Mouse (Mus musculus) lung, postnatal 25 days (tissue): ENCODE measurements at regions not wholly inside any gene's neighbourhood (a gene's known extent, or its start where the extent isn't known, plus 50 kb on each side); places are given as distances from the start of the nearest gene placed in this dataset.
"Not testable (repeated sequence)": the region's sequence is repeated elsewhere in the genome, so short reads cannot be mapped to it uniquely, and the experiment has no call there.

Experiments used
- DNase-seq: peaks from one replicate; pipeline ENCODE4 v3.0.0; 2022; ENCODE audit warnings: low spot score

DNA sequence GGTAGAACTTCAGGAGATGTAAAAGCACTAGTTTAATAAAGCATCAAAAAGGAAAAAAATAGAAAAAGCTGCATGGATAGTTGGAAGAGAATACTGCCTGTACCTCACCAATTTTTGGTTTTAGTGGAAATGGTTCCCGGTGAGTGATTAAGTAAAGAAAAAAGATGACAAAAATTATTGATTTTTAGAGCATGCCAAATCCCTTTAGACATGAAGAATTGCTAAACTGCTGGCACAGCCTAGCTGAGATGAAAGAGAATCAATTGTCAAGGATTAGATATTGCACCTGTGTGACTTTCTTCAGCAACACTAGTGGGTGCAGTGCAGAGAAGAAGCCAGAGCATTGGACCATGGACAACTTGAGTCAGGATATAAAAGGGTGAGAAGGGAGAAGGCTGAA lies 348.7 kb upstream of the Cpeb2 start:
- no peak for DNase-seq

DNA sequence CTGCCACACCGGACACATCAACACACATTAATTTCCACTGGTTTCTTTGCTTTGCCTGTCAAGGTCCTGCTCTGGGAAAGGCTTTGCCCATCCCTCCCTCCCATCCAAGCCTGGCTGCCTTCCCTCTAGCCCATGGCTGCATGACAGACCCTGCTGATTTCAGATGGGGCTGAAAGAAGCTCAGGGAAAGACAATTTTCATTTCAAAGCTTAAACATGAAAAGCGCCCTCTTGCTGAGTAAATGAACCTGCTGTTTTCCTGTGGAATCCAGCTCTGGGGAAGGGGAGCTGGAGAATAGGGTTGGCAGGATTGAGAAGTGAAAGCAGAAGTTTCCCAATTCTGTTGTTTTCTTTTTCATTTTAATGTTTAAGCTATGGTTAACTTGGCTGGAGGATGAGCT lies 341.1 kb upstream of the Cpeb2 start:
- no peak for DNase-seq

DNA sequence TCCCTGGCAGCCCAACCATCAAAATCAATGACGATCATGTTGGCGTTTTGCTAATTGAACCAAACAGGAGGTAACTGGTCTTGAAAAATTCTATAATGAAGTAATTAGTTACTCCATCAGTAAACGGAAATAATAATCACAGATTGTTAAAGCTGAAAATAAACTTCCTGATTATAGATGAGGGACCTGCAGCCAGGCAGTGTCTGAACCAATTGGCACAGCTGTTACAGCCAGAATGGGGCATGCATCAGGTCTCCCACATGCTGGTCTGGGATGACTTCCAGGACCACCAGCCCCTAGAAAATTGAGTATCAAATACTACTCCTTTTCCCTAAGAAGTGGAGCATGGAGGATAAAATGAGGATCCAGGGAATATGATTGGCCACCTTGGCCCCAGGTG lies 326.8 kb upstream of the Cpeb2 start:
- DNase-seq = no peak

DNA sequence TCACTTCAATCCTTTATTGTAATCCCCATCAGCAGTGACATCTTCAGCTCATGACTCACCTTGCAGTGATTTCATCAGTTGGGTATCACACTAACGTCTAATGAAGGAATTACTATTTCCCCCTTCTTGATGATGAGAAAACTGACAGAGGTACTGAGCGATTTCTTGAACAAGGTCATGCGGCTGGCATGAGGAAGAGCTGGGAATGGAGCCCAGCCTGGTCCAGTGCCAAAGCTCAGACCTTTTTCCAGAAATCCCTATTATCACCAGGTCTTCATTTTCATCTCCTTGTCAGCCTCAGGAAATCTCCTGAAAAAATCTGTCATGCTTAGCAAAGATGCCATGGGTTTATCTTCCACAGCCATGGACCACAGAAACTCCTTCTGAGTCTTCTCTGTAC lies 313.6 kb upstream of the Cpeb2 start:
- no peak for DNase-seq

DNA sequence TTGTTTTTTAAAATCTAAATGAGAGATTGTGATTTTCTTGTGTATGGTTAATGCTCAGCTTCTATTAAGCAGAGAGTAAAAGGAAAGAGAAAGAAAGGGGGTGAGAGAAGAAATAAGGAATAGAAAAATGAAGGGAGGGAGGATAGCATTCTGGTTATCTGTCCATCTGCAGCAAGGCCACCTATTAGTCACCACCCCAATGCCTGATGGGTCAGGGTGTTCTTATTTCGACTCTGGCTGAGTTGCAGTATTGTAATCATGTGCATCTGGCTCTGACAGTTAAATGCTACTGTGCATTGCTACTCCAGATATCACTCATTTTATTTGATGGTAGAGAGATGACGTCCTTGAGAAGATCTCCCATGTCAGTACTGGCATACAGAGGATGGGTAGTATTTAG lies 300.9 kb upstream of the Cpeb2 start:
- no peak for DNase-seq

DNA sequence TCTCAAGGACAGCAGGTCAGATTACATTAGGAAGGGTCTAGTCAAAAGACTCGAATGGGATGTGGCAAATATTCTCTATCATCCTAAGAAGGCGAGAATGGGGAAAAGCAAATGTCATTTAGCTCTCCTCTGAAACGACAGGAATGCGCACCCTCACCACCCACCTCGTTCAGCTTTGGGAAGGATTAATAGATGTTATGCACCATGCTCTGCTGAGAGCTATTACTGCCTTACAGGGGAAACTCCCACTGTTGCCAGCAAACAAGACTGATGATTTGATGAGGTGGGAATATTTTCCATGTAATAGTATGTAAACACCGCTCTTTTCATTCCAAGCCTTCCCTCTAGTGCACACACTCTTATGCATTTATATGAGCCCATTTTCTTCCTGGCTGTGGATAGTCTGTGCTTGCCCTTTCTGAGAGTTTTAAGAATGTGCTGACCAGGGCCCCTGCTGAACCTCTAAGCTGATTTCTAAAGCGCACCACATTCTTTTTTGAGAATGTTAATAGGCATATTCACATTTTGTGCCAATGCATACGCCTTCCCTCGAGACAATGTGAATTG lies 273.6 kb upstream of the Cpeb2 start:
- no peak for DNase-seq

DNA sequence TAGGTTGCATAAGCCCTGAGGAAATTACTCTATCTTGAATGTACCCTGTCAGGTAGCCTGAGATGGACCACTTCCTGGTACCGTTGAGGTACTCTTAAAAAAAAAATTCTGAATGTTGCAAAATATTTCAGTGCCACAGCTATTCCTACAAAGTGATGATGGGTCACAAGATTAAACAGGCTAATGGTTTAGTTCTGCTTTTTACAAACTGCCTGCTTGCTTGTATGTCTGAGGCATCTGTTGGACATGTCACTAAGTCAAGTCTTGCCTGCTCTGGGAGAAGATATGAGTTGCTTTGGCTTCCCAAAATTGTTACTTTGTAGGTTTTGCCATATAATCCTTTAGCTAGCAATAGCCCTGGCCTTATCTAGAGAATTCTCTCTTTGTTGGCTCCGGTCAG lies 266.0 kb upstream of the Cpeb2 start:
- DNase-seq = not testable (repeated sequence)

DNA sequence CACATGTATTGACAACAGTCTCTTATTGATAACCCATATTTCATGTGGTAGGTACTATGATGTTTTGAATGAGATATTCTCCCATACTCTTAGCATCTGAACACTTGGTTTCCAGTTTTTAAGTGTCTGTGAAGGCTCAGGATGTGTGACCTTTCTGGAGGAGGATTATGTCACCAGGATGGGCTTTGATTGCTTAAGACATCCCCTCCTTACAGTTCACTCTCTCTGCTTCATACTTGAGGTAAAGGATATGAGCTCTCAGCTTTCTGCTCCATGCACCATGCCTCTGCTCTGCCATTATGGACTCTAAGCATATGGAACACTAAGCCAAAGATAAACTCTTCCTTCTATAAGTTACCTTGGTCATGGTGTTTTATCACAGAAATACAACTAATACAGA lies 263.8 kb upstream of the Cpeb2 start:
- no peak for DNase-seq

DNA sequence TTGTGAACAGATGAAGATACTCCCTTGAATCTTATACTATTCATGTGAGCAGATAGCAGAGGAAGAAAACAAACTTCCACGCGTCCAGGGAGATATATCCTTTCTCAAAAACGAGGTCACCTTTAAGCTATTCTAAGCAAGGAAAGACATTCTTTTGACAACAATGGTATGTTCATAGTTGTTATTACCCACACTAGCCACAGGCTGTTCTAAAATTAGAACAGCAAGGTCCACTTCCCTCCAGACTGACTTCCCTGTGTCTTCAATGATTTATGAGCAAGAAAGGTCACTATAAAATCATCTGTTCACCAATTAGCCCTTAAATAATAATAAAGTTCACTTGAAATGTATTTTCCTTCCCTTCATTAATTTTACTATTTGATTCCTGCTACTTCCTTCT lies 263.3 kb upstream of the Cpeb2 start:
- DNase-seq = no peak

DNA sequence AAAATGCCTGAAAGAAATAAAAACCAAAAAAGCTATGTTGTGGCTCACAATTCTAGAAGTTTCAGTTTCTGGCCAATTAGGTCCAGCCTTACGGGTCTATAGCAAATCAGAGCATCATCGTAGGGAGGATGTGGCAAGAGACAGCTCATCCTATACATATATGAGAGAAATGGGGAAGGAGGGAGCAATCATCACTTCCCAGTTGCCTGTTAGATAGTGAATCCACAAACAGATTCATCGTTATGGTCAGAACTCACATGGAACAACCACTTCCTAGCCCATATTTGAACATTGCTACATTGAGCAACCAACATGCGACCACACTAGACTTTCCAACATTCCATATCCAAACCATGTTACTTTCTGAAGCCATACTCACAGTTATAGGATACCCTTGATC lies 255.9 kb upstream of the Cpeb2 start:
- no peak for DNase-seq

DNA sequence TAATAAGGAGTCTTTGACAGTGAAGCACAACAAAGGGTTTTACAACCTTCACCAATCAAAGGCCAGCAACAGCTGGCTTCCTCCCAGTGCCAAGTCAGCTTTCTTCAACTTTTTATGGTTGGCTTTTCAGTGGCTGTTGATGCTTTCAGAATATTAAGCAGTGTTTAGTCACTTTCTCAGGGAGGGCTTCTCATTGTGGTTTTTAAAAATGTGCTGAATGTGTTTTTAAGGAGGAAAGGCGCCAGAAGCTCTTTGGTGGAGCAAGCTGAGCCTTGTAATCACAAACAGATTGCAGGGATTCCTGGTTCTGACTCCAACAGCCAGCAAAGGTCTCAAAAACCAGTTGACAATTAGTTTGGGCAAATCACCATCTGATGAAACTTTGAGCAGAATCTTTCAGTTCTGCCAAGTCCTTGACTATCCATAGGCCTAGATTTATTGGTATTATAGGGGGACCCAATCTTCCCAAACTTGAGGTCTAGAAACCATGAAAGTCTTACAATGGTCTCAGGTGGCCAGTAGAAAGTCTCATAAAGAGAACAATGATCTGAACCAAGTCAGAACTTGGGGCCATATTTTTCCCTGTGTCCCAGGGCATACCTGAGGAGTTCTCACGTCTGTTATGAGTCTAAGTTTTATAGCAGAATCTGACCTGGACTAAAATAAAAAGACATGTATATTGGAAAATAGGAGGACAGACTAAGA lies 251.9 kb upstream of the Cpeb2 start:
- DNase-seq = no peak

DNA sequence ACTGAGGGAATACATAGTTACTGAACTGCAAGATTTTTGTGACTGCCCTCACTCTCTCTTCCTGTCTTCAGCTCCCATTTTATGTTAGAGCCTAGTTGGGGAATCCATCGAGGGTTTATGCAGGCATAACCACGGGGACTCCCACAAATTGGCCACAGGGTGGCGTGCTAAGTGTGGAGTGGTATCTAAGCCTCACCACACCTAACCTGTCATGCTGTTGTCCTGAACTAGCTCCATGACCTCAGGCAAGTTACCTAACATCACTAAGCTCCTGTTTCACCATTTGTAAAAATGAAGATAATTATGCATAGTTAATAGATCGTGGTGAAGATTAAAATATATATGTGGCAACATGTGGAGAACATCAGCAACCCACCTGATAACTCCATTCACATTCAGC lies 246.8 kb upstream of the Cpeb2 start:
- DNase-seq = no peak

DNA sequence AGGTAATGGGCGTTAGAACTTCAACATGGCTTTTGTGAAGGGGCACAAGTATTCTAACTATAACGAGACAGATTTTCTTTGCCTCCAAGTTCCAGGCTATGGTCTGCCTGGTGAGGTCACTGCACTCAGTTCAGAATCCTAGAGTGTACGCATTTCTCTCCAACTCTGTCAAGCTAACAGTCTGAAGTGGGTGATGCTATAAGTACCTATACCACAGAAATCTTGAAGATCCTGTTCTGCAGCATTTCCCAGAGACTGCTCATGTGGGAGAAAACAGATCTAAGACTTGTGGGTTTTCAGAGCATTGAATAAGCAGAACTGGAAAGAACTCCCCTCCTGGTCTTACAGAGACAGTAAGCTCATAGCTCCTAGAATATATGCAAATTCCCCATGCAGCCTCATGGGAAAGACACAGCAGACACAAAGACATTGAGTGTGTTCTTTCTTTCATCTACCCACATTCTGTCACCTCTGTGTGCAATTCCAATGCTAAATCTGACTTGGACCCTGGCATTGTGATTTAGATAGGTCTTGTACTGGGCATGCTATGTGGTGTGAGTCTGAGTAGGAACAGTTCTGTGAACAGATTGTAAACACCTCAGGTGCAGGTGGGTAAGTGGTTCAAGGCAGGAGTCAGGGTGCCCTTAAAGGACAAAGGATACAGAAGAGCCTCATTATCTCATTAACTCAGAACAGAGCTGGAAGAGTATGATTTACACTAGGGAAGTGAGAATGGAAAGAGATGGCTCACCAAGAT lies 245.1 kb upstream of the Cpeb2 start:
- DNase-seq = peak; percentile 51

DNA sequence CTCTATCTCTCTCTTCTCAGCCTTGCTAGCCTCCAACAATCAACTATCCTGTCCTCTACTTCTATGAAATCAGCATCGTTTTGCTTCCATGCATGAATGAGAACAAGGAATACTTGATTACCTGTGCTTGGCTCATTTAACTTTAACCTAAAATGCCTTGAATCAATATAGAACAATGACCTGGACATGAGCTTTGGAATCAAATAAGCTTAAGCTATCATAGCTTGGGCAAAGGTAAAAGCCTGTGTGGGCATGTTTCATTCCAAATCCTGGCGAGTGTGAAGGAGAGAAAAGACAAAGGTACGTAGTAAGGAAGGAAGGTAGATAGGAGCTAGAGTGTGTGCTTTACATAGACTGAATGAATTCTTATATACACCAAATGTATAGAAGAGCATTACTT lies 243.7 kb upstream of the Cpeb2 start:
- DNase-seq = no peak

DNA sequence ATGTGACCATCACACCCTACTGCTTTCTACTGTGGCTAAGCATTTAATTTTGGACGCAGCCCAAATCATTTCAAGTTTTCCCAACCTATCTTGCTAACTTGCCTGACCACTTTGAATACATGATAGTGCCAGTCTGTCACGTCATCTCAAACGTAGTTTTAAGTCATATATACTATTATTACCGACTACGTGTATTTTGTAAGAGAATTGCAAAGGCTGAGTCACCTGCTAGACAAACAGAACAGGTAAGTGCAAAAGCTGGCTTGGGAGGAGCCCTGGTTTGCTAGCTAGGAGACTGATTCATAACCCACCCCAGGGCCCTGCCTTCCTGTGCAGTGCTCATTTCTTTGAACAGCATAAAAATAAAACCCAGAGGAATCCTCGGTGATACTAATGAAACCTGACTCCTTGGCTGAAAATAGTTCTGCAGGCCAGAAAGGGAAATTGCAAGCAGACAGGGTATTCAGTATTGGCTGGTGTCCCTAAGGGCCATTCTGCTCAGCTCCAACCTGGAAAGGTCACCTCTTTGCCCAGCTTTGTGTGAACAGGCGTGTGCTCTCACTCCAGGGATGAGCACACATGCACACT lies 208.9 kb upstream of the Cpeb2 start:
- peak; percentile 16 for DNase-seq

DNA sequence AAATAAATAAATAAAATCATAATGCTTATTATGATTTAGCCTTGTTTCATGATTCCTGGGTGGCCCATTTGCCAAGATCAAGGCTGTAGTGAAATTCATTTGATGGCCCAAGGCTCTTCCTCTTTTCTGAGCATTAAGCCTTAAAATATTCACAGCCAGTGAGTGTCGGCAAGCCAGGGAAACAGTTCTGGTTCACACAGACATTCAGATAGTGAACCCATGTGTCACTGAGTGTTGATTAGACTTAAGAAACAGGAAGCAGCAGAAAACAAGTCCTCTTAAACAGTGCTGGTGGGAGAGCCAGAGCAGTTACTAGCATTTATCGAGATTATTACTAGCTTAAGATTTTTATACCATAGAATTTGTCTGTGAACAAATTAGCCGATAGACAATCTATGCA lies 201.7 kb upstream of the Cpeb2 start:
- DNase-seq = no peak

DNA sequence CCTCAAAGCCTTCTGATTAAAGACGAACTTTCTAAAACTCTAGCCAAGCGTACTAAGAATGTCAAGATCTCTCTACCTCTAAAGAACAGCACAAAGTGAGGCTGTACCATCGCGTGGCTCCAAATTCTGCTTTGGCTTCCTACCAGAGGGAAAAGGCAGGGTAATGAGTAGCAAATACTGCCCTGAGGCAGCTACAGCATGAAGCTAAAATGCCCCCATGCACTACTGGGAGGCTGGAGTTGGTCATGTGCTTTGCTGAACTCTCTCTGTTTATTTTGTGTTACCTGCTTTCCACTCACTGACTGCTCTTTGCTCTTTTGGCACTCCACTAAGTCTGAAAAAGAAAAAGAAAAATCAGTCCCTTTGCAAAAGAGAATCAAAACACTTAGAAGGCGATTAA lies 201.1 kb upstream of the Cpeb2 start:
- DNase-seq = no peak

DNA sequence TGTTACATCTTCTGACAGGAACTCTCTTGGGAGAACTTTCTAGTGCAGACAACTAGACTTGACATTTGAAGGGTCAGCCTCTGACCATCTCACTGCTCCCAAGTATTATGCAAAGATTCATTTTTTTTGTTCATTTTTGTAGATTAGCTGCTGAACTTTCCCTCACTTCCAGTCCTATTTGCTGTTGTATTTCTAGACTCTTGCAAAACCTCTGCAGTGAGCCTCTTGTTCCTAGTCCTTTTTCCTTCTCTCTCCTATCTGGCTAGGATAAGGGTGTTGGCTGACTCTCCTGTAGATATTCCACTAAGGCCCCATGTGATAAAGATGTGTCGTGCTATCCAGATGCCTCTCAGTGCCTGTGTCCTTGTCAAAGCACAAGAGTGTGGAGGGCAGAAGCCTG lies 198.5 kb upstream of the Cpeb2 start:
- no peak for DNase-seq

DNA sequence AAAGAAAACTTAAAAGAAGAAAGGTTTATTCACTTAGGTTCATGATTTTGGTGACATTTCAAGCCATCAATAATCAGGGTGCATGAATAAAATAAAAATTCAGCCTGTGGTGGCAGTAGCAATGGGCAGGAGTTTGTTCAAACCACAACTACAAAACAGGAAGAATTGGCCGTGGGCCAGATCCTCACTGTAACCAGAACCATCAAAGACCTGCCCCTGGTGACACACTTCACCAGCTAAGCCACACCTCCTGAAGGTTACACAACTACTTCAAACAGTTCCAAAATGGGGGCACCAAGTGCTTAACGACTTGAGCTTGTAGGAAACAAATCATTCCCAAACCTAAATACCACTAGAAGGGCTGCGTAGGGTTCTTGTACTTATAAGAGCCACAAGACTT lies 195.4 kb upstream of the Cpeb2 start:
- DNase-seq = peak; percentile 55

DNA sequence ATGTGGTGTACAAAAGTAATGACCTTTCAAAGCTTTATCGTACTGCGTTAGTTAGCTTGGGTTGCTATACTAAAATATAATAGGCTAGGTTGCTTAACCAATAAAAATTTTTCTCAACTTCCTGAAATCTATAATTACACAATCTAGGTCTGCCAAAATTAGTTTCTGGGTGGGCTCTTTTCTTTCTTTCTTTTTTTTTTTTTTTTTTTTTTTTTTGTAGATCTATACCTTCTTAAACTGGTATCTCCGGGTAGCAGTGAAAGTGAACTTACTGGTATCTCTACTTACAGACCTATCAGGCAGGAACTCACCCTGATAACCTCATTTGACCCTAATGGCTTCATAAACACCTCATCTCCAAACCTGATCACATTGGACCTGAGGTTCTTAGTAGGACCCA lies 193.4 kb upstream of the Cpeb2 start:
- no peak for DNase-seq

DNA sequence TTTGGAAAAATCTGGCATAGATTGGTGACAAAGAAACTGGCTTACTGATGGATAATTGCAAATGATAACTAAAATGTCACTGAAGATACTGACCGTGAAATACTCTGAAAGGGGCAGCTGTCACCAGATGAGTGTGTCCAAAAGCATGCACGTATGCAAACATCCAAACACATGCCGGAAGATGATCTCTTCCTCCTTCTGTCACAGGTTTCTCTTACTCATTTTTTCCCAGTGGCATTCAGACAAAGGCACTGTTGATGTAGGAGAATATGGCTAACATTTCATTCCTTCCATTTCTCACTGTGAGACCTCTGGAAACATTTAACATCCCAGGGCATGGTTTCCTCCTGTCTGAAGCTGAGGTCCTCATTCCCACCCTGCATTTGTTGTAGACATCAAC lies 190.4 kb upstream of the Cpeb2 start:
- no peak for DNase-seq

DNA sequence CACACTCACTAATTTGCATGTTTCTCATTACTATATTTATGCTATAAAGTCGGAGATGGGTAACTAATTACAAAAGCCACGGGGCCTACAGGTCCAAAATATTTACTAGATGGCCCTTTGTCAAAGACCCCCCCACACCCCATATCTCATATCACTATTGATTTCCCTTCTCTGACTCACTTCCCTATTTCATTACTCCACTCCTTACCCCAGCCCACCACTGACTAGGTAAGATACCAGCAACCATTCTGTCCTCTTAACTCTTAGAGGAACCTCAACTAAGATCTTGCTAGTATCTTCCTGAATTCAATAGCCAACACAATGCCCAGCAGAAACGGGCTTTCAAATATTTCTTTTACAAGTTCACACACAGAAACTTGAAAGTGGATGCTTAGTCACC lies 187.1 kb upstream of the Cpeb2 start:
- DNase-seq = no peak

DNA sequence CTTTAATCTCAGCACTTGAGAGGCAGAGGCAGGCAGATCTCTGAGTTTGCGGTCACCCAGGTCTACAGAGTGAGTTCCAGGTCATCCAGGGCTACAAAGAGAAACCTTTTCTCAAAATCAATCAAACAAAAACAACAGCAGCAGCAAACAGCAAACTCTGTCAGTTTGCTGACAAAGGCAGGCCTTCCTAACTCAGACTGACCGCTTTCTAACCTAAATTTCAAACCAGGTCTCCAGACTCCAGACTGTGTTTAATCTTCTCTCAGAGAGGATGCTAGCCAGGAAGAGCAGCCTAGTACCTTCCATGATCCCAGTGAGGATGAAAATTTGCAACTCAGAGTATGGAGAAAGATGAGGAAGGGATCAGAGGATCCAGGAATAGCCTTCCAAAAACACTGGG lies 185.7 kb upstream of the Cpeb2 start:
- DNase-seq = no peak
